8 mouse cellular contexts compared by ENCODE assay signal in the genomic region with DNA sequence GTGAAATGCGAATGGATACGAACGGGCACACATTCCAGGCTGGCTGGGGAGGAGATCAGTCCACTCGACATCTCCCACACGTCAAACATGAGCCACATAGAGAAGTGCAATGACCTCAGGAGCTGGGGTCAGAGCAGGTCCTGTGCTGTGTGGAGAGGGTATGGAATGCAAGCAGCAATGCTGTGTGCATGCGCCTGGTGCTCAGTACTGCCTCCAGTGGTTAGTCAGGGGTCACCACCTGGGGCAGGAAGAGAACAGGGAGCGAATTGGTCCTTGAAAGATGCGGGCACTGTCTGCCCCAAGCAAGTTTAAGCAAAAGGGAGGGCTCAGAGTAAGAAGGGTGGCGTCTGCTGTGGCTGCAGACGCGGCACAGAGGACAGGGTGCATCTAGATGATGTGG. TPM values are rescaled to one million over a fixed set of nuclear protein-coding genes. Genes with fewer than 3 reads are reported as not detected.
DNase-seq lines count a peak whose midpoint lies in the region; ATAC-seq lines count a peak whose summit lies in the region.

No protein-coding gene starts in this region.

- 0 out of 2 replicates have a peak, but pooled peaks have one; percentile 31 for ATAC-seq in cerebellum, adult (ENCODE audit: insufficient number of reproducible peaks, low FRiP score, low TSS enrichment)
- ATAC-seq in granulocyte monocyte progenitor cell, adult 5-6 weeks (replicated peaks; ENCODE audit: poor library complexity, severe bottlenecking), result peak; percentile 73
- ATAC-seq in midbrain, embryonic 16.5 days, result 0 out of 2 replicates have a peak, but pooled peaks have one; percentile 55

- no peak overlapping the region for H3K9ac ChIP-seq in midbrain, embryonic 16.5 days (ENCODE audit: low read depth, low read length)

- no peaks in the 10 kb centered on the region for H3K27me3 ChIP-seq in limb, embryonic 10.5 days (ENCODE audit: low read depth, poor library complexity, severe bottlenecking)
- no peaks in the 10 kb centered on the region for H3K27me3 ChIP-seq in midbrain, embryonic 16.5 days (ENCODE audit: control insufficient read depth, insufficient read depth, low read depth, low read length)

- H3K36me3 ChIP-seq in limb, embryonic 10.5 days, result peaks cover 73% of the 10 kb centered on the region
- H3K36me3 ChIP-seq in midbrain, embryonic 16.5 days (ENCODE audit: control insufficient read depth, insufficient read depth, low read length), result peaks cover 20% of the 10 kb centered on the region

- no peak for DNase-seq in cerebellum, adult 9-10 months
- peak; percentile 44 for DNase-seq in 3T3-L1 (ENCODE audit: low read depth, low spot score)
- DNase-seq in adrenal gland, postnatal 36 days, result peak; percentile 49 to 70
- peak; percentile 47 for DNase-seq in limb, embryonic 10.5 days (ENCODE audit: low spot score)
- DNase-seq in left cerebral cortex, postnatal 25 days (ENCODE audit: low spot score in 2 of 2), result no peak

- 0 out of 2 replicates have a peak, but pooled peaks cover 6% of the 10 kb centered on the region for H3K4me1 ChIP-seq in limb, embryonic 10.5 days
- peaks cover 2% of the 10 kb centered on the region; the same call in 1 of the 2 replicates for H3K4me1 ChIP-seq in midbrain, embryonic 16.5 days (ENCODE audit: control insufficient read depth, insufficient read depth, low read length)

- no peak overlapping the region for H3K27ac ChIP-seq in limb, embryonic 10.5 days
- H3K27ac ChIP-seq in midbrain, embryonic 16.5 days (ENCODE audit: low read length), result no peak overlapping the region

- H3K9me3 ChIP-seq in limb, embryonic 10.5 days (replicated peaks), result no peaks in the 10 kb centered on the region
- no peaks in the 10 kb centered on the region for H3K9me3 ChIP-seq in midbrain, embryonic 16.5 days (replicated peaks; ENCODE audit: control insufficient read depth, low read length, poor library complexity, severe bottlenecking)

- no peak overlapping the region for H3K4me3 ChIP-seq in limb, embryonic 10.5 days
- no peak overlapping the region for H3K4me3 ChIP-seq in midbrain, embryonic 16.5 days (ENCODE audit: low read depth, low read length)

- intact Hi-C loops in left cerebral cortex, postnatal 25 days (cut with DNase I), result no loop called here

- no peak overlapping the region for H3K4me2 ChIP-seq in midbrain, embryonic 16.5 days (ENCODE audit: low read length)

- WGBS in limb, embryonic 10.5 days, result 59% methylated on average over 11 of the region's 11 CpGs
- 53% methylated on average over 11 of the region's 11 CpGs for WGBS in midbrain, embryonic 16.5 days

RNA-seq across cellular contexts. Expression of gene Yrdc, which starts 7.0 kb away (rescaled TPM):
- 10 to 100 TPM; 47.0 to 50.6 TPM for total RNA-seq in adrenal gland, postnatal 36 days (2021)
- 38.1 and 65.5 TPM in 2 replicates for total RNA-seq in granulocyte monocyte progenitor cell, adult 5-6 weeks (2014; fragmentation: Nextera tagmentation)
- 18.7 and 29.1 TPM in 2 replicates for total RNA-seq in granulocyte monocyte progenitor cell, adult 5-6 weeks (2017)
- 43.7 and 45.7 TPM in 2 replicates for polyA plus RNA-seq in limb, embryonic 10.5 days (2016; fragmentation: Nextera tagmentation; extraction: Ambion mirVana)
- polyA plus RNA-seq in midbrain, embryonic 16.5 days (2015; fragmentation: Nextera tagmentation; extraction: Ambion mirVana), result 39.1 and 41.6 TPM in 2 replicates
- total RNA-seq in left cerebral cortex, postnatal 25 days (2021), result 10 to 100 TPM; 30.6 to 34.9 TPM

RNA-seq across cellular contexts. Expression of gene 1110065P20Rik, which starts 7.5 kb away (rescaled TPM):
- 10 to 100 TPM; 43.4 to 49.2 TPM for total RNA-seq in adrenal gland, postnatal 36 days (2021)
- total RNA-seq in granulocyte monocyte progenitor cell, adult 5-6 weeks (2014; fragmentation: Nextera tagmentation), result 15.0 and 19.4 TPM in 2 replicates
- total RNA-seq in granulocyte monocyte progenitor cell, adult 5-6 weeks (2017), result 3.1 and 6.7 TPM in 2 replicates
- polyA plus RNA-seq in limb, embryonic 10.5 days (2016; fragmentation: Nextera tagmentation; extraction: Ambion mirVana), result 33.5 and 41.6 TPM in 2 replicates
- 81.9 and 94.4 TPM in 2 replicates for polyA plus RNA-seq in midbrain, embryonic 16.5 days (2015; fragmentation: Nextera tagmentation; extraction: Ambion mirVana)
- 10 to 100 TPM; 73.5 to 74.0 TPM for total RNA-seq in left cerebral cortex, postnatal 25 days (2021)

RNA-seq across cellular contexts. Expression of gene Maneal, which starts 18.5 kb away (rescaled TPM):
- 1 to 10 TPM; 3.8 to 4.4 TPM for total RNA-seq in adrenal gland, postnatal 36 days (2021)
- total RNA-seq in granulocyte monocyte progenitor cell, adult 5-6 weeks (2014; fragmentation: Nextera tagmentation), result 1.2 TPM in 1 of 2 replicates, not detected in the other
- total RNA-seq in granulocyte monocyte progenitor cell, adult 5-6 weeks (2017), result not detected in 2 replicates
- polyA plus RNA-seq in limb, embryonic 10.5 days (2016; fragmentation: Nextera tagmentation; extraction: Ambion mirVana), result 0.26 and 0.28 TPM in 2 replicates
- polyA plus RNA-seq in midbrain, embryonic 16.5 days (2015; fragmentation: Nextera tagmentation; extraction: Ambion mirVana), result 10.3 and 11.0 TPM in 2 replicates
- 10 to 100 TPM; 49.2 to 51.7 TPM for total RNA-seq in left cerebral cortex, postnatal 25 days (2021)

RNA-seq across cellular contexts. Expression of gene Epha10, which starts 37.2 kb away (rescaled TPM):
- total RNA-seq in adrenal gland, postnatal 36 days (2021), result 1 to 10 TPM; 2.4 to 3.3 TPM
- not detected in 2 replicates for total RNA-seq in granulocyte monocyte progenitor cell, adult 5-6 weeks (2014; fragmentation: Nextera tagmentation)
- not detected in 2 replicates for total RNA-seq in granulocyte monocyte progenitor cell, adult 5-6 weeks (2017)
- 0.05 and 0.06 TPM in 2 replicates for polyA plus RNA-seq in limb, embryonic 10.5 days (2016; fragmentation: Nextera tagmentation; extraction: Ambion mirVana)
- polyA plus RNA-seq in midbrain, embryonic 16.5 days (2015; fragmentation: Nextera tagmentation; extraction: Ambion mirVana), result 12.7 and 17.0 TPM in 2 replicates
- 10 to 100 TPM; 46.6 to 49.7 TPM for total RNA-seq in left cerebral cortex, postnatal 25 days (2021)

RNA-seq across cellular contexts. Expression of gene Mtf1, which starts 41.6 kb away (rescaled TPM):
- total RNA-seq in adrenal gland, postnatal 36 days (2021), result 10 to 100 TPM; 21.7 to 26.6 TPM
- total RNA-seq in granulocyte monocyte progenitor cell, adult 5-6 weeks (2014; fragmentation: Nextera tagmentation), result 37.9 and 42.6 TPM in 2 replicates
- 11.3 and 26.3 TPM in 2 replicates for total RNA-seq in granulocyte monocyte progenitor cell, adult 5-6 weeks (2017)
- polyA plus RNA-seq in limb, embryonic 10.5 days (2016; fragmentation: Nextera tagmentation; extraction: Ambion mirVana), result 15.6 and 17.3 TPM in 2 replicates
- 9.9 and 10.9 TPM in 2 replicates for polyA plus RNA-seq in midbrain, embryonic 16.5 days (2015; fragmentation: Nextera tagmentation; extraction: Ambion mirVana)
- total RNA-seq in left cerebral cortex, postnatal 25 days (2021), result 10 to 100 TPM; 25.2 to 29.7 TPM

Comparison
In these comparisons a context has a peak if more than half of its experiments do, and no peak if none do; other contexts are left out.
1. DNase-seq: peak in 3T3-L1 (single experiment), adrenal gland, postnatal 36 days (2 of 2) and limb, embryonic 10.5 days (single experiment); none in cerebellum, adult 9-10 months (single experiment) and left cerebral cortex, postnatal 25 days (0 of 2).
2. RNA of gene Maneal, which starts 18.5 kb away (total RNA-seq): 49.2 to 51.7 TPM in left cerebral cortex, postnatal 25 days; 3.8 to 4.4 TPM in adrenal gland, postnatal 36 days and 1.2 TPM in granulocyte monocyte progenitor cell, adult 5-6 weeks; every median in the first group is over 4 times any median in the second.
3. Peak in every context shown above with its lines, with median percentiles within 50 percentile points of each other: ATAC-seq.